ENCODE assay signal across 23 mouse cellular contexts in the genomic region with DNA sequence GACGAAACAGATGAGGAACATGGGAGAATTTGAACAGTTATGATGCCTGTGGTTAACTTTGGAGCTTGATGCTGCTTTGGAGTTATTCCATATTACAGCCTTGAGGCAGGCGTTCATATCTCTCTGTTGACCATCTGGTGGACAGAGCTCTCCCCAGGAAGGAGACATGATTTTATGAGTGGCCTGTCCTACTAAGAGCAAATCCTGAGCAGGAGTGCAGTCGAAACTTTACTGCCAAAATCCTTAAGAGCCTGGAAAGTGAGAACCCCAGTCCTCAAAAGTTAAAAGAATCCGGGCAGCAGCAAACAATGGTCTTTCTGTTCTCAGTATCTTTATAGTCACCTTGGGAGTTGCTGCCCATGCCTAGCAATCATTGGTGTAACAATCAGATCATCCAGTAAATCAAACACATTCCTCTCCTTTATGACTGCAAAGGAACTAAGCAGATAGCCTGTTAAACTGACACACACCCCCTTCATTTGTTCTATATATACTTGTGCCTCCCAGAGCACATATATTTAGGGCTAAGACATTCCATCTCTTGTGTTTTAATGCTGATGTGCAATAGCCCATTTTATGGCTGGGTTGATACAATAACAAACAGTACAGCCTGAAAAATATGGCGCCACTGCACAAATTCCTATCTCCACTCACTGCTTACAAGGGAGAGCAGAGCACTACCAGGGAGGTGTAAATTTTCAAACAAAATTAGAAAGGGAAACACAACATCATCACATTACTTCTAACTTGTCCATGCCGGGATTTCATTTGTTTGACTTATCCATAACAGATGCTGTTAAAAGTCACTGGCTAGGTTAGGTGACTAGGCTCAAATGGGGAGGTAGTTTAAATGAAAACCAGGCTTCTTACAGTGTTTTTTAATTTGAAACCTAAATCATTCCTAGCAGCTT.
A peak's percentile ranks its signal among the peaks of the same experiment; 100 is the strongest.
DNase-seq lines count a peak whose midpoint lies in the region; ATAC-seq and TF ChIP-seq lines count a peak whose summit lies in the region.
"Had no signal": no experiment of that assay in that cellular context is flagged by ENCODE, and none has a peak within 500 bp of the region (broad histone marks: within the 10 kb centered on the region; RNA-seq: fewer than 3 reads in every experiment).

No protein-coding gene starts in this region.

- TF ChIP-seq EP300 in stomach, postnatal 0 days (optimal IDR thresholded peaks at IDR 0.05): no peak

- no peak overlapping the region for H3K4me2 ChIP-seq in stomach, embryonic 14.5 days (replicated peaks; ENCODE audit: low read depth, low read length)
- no peak overlapping the region for H3K4me2 ChIP-seq in stomach, postnatal 0 days (replicated peaks; ENCODE audit: low read depth)
- no peak overlapping the region for H3K4me2 ChIP-seq in limb, embryonic 13.5 days (replicated peaks)
- no peak overlapping the region for H3K4me2 ChIP-seq in hindbrain, embryonic 11.5 days (replicated peaks; ENCODE audit: low read depth, low read length)
- H3K4me2 ChIP-seq: embryonic facial prominence, embryonic 15.5 days; lung, embryonic 15.5 days; midbrain, embryonic 11.5 days had no signal

- no peak for TF ChIP-seq CTCF in stomach, postnatal 0 days (IDR thresholded peaks at IDR 0.05; ENCODE audit: low read depth)

- no peaks in the 10 kb centered on the region for H3K4me1 ChIP-seq in stomach, embryonic 14.5 days (ENCODE audit: control insufficient read depth, insufficient read depth, low read length)
- no peaks in the 10 kb centered on the region for H3K4me1 ChIP-seq in stomach, postnatal 0 days (replicated peaks; ENCODE audit: control insufficient read depth, insufficient read depth)
- peaks cover 14% of the 10 kb centered on the region for H3K4me1 ChIP-seq in limb, embryonic 13.5 days
- no peaks in the 10 kb centered on the region for H3K4me1 ChIP-seq in hindbrain, embryonic 11.5 days (replicated peaks; ENCODE audit: control insufficient read depth, insufficient read depth, low read length)
- H3K4me1 ChIP-seq: embryonic facial prominence, embryonic 15.5 days; forebrain, embryonic 10.5 days; hindbrain, embryonic 10.5 days; lung, embryonic 15.5 days had no signal

- no peaks in the 10 kb centered on the region for H3K36me3 ChIP-seq in stomach, embryonic 14.5 days (ENCODE audit: control insufficient read depth, insufficient read depth, low read length)
- H3K36me3 ChIP-seq in stomach, postnatal 0 days (ENCODE audit: control insufficient read depth, insufficient read depth, low read length): no peaks in the 10 kb centered on the region
- H3K36me3 ChIP-seq in limb, embryonic 13.5 days: no peaks in the 10 kb centered on the region
- H3K36me3 ChIP-seq in hindbrain, embryonic 11.5 days (ENCODE audit: control insufficient read depth, insufficient read depth, low read length): no peaks in the 10 kb centered on the region
- H3K36me3 ChIP-seq: embryonic facial prominence, embryonic 15.5 days; forebrain, embryonic 10.5 days; hindbrain, embryonic 10.5 days; lung, embryonic 15.5 days had no signal

- peak; percentile 52 for DNase-seq in embryo, embryonic 11 days
- no peak for DNase-seq in embryo, embryonic 10 days (ENCODE audit: low spot score)
- no peak for DNase-seq in stomach, postnatal 0 days (ENCODE audit: low spot score)
- no peak for DNase-seq in layer of hippocampus, adult 11-12 months (ENCODE audit: low spot score)
- no peak for DNase-seq in hindbrain, embryonic 11.5 days (ENCODE audit: low spot score)
- DNase-seq: adrenal gland, postnatal 36 days; cerebellum, adult 18-20 months; cerebellum, postnatal 25 days; forebrain, postnatal 0 days; kidney, postnatal 4 days; retina, postnatal 1 day; right cerebral cortex, postnatal 4 days; thymus, postnatal 14 days had no signal

- no peak overlapping the region for H3K4me3 ChIP-seq in stomach, embryonic 14.5 days (ENCODE audit: low read depth, low read length)
- no peak overlapping the region for H3K4me3 ChIP-seq in stomach, postnatal 0 days (ENCODE audit: low read depth, low read length)
- no peak overlapping the region for H3K4me3 ChIP-seq in limb, embryonic 13.5 days
- no peak overlapping the region for H3K4me3 ChIP-seq in hindbrain, embryonic 11.5 days (ENCODE audit: low read depth, low read length)
- H3K4me3 ChIP-seq: embryonic facial prominence, embryonic 15.5 days; forebrain, embryonic 10.5 days; hindbrain, embryonic 10.5 days; lung, embryonic 15.5 days had no signal

- no peak for ATAC-seq in stomach, embryonic 14.5 days (ENCODE audit: insufficient number of reproducible peaks, insufficient read depth, low FRiP score, low read depth)
- no peak for ATAC-seq in stomach, postnatal 0 days (ENCODE audit: low FRiP score, low TSS enrichment)
- ATAC-seq in limb, embryonic 13.5 days (ENCODE audit: low FRiP score, low read depth): peak; percentile 95
- no peak for ATAC-seq in hindbrain, embryonic 11.5 days (ENCODE audit: low FRiP score)
- ATAC-seq: CD4-positive, CD25-positive, alpha-beta regulatory T cell, adult 4 months; forebrain, postnatal 0 days had no signal

- H3K27ac ChIP-seq in stomach, embryonic 14.5 days (ENCODE audit: low read length): peak overlapping the region; percentile 7; the same call in 1 of the 2 replicates
- no peak overlapping the region for H3K27ac ChIP-seq in stomach, postnatal 0 days (replicated peaks)
- H3K27ac ChIP-seq in limb, embryonic 13.5 days: no peak overlapping the region; the same call in 1 of the 2 replicates
- no peak overlapping the region for H3K27ac ChIP-seq in hindbrain, embryonic 11.5 days (ENCODE audit: low read depth, low read length)
- H3K27ac ChIP-seq: embryonic facial prominence, embryonic 15.5 days; forebrain, embryonic 10.5 days; hindbrain, embryonic 10.5 days; liver, embryonic 14.5 days; lung, embryonic 15.5 days; macrophage had no signal

- no peaks in the 10 kb centered on the region for H3K27me3 ChIP-seq in stomach, embryonic 14.5 days (ENCODE audit: control insufficient read depth, insufficient read depth, low read length)
- H3K27me3 ChIP-seq in stomach, postnatal 0 days (ENCODE audit: control insufficient read depth, insufficient read depth, low read length): no peaks in the 10 kb centered on the region
- H3K27me3 ChIP-seq in limb, embryonic 13.5 days: no peaks in the 10 kb centered on the region
- no peaks in the 10 kb centered on the region for H3K27me3 ChIP-seq in hindbrain, embryonic 11.5 days (ENCODE audit: control insufficient read depth, insufficient read depth, low read length)
- H3K27me3 ChIP-seq: embryonic facial prominence, embryonic 15.5 days; lung, embryonic 15.5 days had no signal

- H3K9ac ChIP-seq in stomach, embryonic 14.5 days (replicated peaks; ENCODE audit: low read depth, low read length): no peak overlapping the region
- no peak overlapping the region for H3K9ac ChIP-seq in stomach, postnatal 0 days (ENCODE audit: low read length)
- H3K9ac ChIP-seq in limb, embryonic 13.5 days: no peak overlapping the region
- H3K9ac ChIP-seq in hindbrain, embryonic 11.5 days (ENCODE audit: low read depth, low read length): no peak overlapping the region
- H3K9ac ChIP-seq: embryonic facial prominence, embryonic 15.5 days; forebrain, postnatal 0 days; liver, embryonic 14.5 days; lung, embryonic 15.5 days had no signal

- no peaks in the 10 kb centered on the region for H3K9me3 ChIP-seq in stomach, embryonic 14.5 days (ENCODE audit: control insufficient read depth, low read depth, low read length)
- H3K9me3 ChIP-seq in stomach, postnatal 0 days (ENCODE audit: control insufficient read depth, low read length): no peaks in the 10 kb centered on the region
- no peaks in the 10 kb centered on the region for H3K9me3 ChIP-seq in limb, embryonic 13.5 days
- H3K9me3 ChIP-seq in hindbrain, embryonic 11.5 days (ENCODE audit: control insufficient read depth, low read length): no peaks in the 10 kb centered on the region
- H3K9me3 ChIP-seq: embryonic facial prominence, embryonic 15.5 days; forebrain, embryonic 10.5 days; hindbrain, embryonic 10.5 days; lung, embryonic 15.5 days had no signal

- 60% methylated on average over 6 of the region's 6 CpGs for WGBS in stomach, embryonic 14.5 days
- 58% methylated on average over 6 of the region's 6 CpGs for WGBS in stomach, postnatal 0 days
- WGBS in limb, embryonic 13.5 days: 17% methylated on average over 6 of the region's 6 CpGs
- WGBS in hindbrain, embryonic 11.5 days: 72% methylated on average over 6 of the region's 6 CpGs
